Mouse (Mus musculus) cortical plate, adult 2 months (tissue): ENCODE results near the gene Vapa.

Experiments used
- CTCF ChIP-seq: fragments of 200-500 bp; IDR thresholded peaks from 2 replicates; pipeline ENCODE4 v1.5.1; 2011; ENCODE audit warnings: mild to moderate bottlenecking, control low read depth, low read length; ENCODE audit not compliant: insufficient read depth; ENCODE audit errors: extremely low read depth
- POLR2A ChIP-seq: fragments of 200-500 bp; IDR thresholded peaks from 2 replicates; pipeline ENCODE4 v1.6.1; 2011; ENCODE audit warnings: mild to moderate bottlenecking, low read length, control low read depth; ENCODE audit not compliant: insufficient read depth; ENCODE audit errors: extremely low read depth

DNA sequence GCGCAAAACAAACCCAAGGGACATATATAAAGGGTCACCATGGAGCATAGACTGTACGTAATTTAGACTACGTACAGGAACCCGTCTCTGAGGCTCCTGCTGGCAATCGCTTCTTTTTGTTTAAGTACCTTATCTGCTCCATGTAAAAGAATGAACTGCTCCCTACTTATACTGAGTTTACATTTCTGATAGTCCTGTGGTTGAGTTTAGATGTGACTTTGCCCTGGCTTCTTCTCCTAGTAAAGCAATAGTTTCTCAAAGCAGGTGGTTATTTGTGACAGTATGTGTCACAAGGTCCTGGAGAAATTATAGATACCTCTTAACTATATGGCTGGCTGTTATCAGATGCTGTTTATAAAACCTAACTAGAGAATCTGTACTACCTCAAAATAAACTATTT lies 31.9 kb downstream of the Vapa start:
- TF ChIP-seq POLR2A (no peak), CTCF (no peak)
